Mouse (Mus musculus): ENCODE measurements around the gene Tnr. TPM values are rescaled to one million over a fixed set of nuclear protein-coding genes. Genes with fewer than 3 reads are reported as not detected.

Tnr gene
- polyA plus RNA-seq, 1 experiment from 2014 or later: 4.2 TPM

DNA sequence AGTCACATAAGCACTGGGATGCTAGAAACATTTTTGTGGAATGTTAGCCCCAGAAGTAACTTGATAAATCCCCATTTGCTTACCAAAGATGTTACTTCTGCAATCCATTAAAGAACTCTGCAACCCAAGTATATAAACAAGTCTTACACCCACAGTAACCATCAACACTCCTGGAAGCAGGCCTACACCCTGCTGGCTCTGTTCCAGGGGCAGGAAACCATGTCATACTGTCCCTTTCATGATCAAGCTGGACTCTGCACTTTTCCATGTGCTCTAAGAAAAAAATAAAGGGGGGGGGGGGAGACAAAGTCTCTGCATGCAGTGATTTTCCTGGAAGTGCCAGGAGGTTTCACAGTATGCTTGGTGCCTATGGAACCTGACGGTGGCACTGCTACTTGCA is 456.8 kb downstream of the Tnr start:
- Histone ChIP-seq H3K36me3 (replicated peaks; ENCODE audit: control insufficient read depth, insufficient read depth) (no peaks in the 10 kb centered on the region), H3K4me2 (replicated peaks) (no peak overlapping the region), H3K4me1 (replicated peaks; ENCODE audit: control insufficient read depth, insufficient read depth, low read length) (no peaks in the 10 kb centered on the region), H3K4me3 (replicated peaks; ENCODE audit: low read length) (no peak overlapping the region), H3K27ac (no peak overlapping the region), H3K27me3 (ENCODE audit: control insufficient read depth, insufficient read depth, low read length) (no peaks in the 10 kb centered on the region), H3K9me3 (ENCODE audit: control insufficient read depth, low read length) (no peaks in the 10 kb centered on the region), H3K9ac (no peak overlapping the region)
- ATAC-seq (ENCODE audit: low FRiP score) (no peak), DNase-seq (ENCODE audit: low spot score) (no peak)
- WGBS: 76% methylated on average over 1 of the region's 1 CpGs
